Mouse (Mus musculus) liver, adult 2 months (tissue): ENCODE measurements around the gene Ipo13.

Experiments used
- CTCF ChIP-seq: fragments of 200-500 bp; IDR thresholded peaks from 2 replicates; pipeline ENCODE4 v1.5.1; 2011; ENCODE audit warnings: low read depth, low read length, control low read depth
- POLR2A ChIP-seq: fragments of 200-500 bp; IDR thresholded peaks from 2 replicates; pipeline ENCODE4 v1.6.1; 2011; ENCODE audit warnings: low read length, control low read depth; ENCODE audit not compliant: insufficient read depth; ENCODE audit errors: extremely low read depth

- TF ChIP-seq POLR2A (no peak), CTCF (no peak)
These were observed 43.0 kb downstream of the Ipo13 start for GRCm38 (mm10) chr4:117871787-117872186.
